Mouse (Mus musculus): ENCODE measurements around the gene Barhl2. TPM values are rescaled to one million over a fixed set of nuclear protein-coding genes. Genes with fewer than 3 reads are reported as not detected.

The Barhl2 gene
- total RNA-seq, 2 experiments from 2014 or later = not detected

DNA sequence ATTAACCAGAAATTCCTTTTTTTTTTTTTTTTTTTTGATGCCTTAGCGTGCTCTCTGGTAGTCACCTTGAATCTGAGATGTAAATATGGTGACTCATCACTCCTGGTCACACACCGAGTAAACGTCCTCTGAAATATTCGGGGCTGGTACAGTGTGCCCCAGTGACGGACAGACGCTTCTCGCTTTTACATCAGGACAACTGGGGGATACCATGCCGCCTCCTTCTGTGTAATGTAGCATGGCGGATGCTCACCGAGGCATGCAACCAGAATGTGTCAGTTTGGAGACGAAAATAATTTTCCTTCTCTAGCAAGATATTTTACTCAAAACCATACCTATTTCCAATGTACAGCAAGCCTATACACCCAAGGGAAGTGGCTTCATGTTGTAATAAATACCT is 37.6 kb downstream of the Barhl2 start:
- intact Hi-C loops (cut with DNase I; ENCODE audit: low total_unique reads) = no loop called here
- no peak for DNase-seq

DNA sequence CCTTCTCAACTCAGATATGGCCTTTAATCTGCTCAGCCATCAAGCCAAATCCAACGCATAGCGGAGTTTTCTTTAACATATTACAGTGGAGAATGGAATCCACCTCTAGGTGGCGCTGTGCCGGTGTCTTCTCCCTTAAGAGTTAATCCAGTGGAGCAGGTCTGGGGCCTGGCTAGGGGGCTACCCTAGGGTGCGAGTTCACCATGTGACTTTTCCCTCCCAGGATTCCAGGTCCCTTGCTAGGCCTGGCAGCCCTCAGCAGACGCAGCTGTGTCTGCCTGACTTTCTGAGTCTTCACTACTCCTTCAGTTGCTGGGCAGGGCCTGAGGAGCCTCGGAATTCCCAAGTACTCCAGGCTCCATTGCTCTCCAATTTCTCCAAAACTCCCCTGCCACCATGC is 40.8 kb downstream of the Barhl2 start:
- intact Hi-C loops (cut with DNase I; ENCODE audit: low total_unique reads) = no loop called here
- no peak for DNase-seq

DNA sequence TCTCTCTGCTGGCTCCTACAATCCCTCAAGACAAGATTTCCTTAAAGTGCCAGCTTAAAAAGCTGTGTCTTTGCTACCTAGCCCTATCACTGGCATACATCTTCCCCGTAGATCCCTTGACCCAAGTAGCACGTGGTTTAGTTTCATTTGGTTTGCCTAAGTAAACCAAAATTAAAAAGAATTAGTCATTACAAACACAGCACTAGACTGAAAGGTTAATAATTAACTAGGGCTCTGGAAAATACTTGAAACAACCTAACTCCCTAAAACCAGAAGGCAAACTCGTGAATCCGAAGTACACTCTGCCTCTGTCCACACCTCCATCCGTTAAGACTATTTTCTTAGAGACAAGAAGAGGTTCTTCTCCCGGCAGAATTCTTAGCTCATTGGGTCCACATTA is 41.4 kb downstream of the Barhl2 start:
- no peak for DNase-seq
- intact Hi-C loops (cut with DNase I; ENCODE audit: low total_unique reads) = no loop called here

DNA sequence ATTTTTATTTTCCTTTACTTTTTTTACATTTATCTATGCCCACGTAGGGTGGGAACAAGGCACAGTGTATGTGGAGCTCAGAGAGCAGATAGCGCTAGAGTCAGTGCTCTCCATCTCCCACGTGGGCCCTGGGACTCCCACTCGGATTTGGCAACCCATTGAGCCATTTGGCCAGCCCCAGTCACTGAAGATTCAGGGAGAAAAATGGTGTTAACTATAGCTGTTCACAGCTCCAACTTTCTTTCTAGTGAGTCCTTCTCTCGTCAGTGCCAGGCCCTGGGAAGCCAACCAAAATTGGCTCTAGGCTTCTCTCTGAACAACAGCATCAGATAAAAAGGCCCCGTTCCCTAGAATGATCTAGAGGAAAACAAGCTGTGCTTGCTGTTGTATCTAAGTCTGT is 42.2 kb downstream of the Barhl2 start:
- no peak for DNase-seq
- intact Hi-C loops (cut with DNase I; ENCODE audit: low total_unique reads) = no loop called here

GRCm38 (mm10) chr5:106402761-106403160 is 55.2 kb downstream of the Barhl2 start:
- intact Hi-C loops (cut with DNase I; ENCODE audit: low total_unique reads) = no loop called here

More at GRCm38 (mm10) chr5:106402761-106403160, 55.2 kb downstream of the Barhl2 start:
- DNase-seq = no peak

Other genes with a start within 250 kb of the Barhl2 start
- gene Gm17304, start 150.9 kb upstream of the Barhl2 start, total RNA-seq (2021) = not detected
- 10 to 100 TPM; 40.2 to 43.9 TPM for gene Zfp644, start 239.1 kb upstream of the Barhl2 start, total RNA-seq (2021)

Data from gastrocnemius, postnatal 14 days (tissue).